Mouse (Mus musculus) liver, postnatal 0 days (tissue): ENCODE measurements around the gene Slc22a1. TPM values are rescaled to one million over a fixed set of nuclear protein-coding genes. Genes with fewer than 3 reads are reported as not detected.

Experiments used
- ATAC-seq: fragments of 200-750 bp; cut with Nextera tagmentation; 2 replicates; pipeline ENCODE4 v1.8.0; 2017; ENCODE audit warnings: mild to moderate bottlenecking, moderate library complexity
- DNase-seq: peaks from one replicate; pipeline ENCODE4 v3.0.0-alpha.2; 2016
- H3K27ac ChIP-seq: fragments of 300-500 bp; sonication (generic); 2 replicates; pipeline ENCODE4 v1.5.1; 2014; ENCODE audit warnings: antibody characterized with exemption, moderate library complexity, mild to moderate bottlenecking, low read depth
- H3K27me3 ChIP-seq: fragments of 300-500 bp; sonication (generic); 2 replicates; pipeline ENCODE4 v1.6.1; 2014; ENCODE audit warnings: low read length, control low read depth, mixed read lengths; ENCODE audit not compliant: insufficient read depth
- H3K36me3 ChIP-seq: fragments of 300-500 bp; sonication (generic); replicated peaks from 2 replicates; pipeline ENCODE4 v1.6.1; 2014; ENCODE audit warnings: mild to moderate bottlenecking, control low read depth, low read length, moderate library complexity, mixed read lengths; ENCODE audit not compliant: insufficient read depth
- H3K4me1 ChIP-seq: fragments of 300-500 bp; sonication (generic); 2 replicates; pipeline ENCODE4 v1.6.1; 2014; ENCODE audit warnings: antibody characterized with exemption, mild to moderate bottlenecking, control low read depth; ENCODE audit not compliant: insufficient read depth
- H3K4me2 ChIP-seq: fragments of 300-500 bp; sonication (generic); 2 replicates; pipeline ENCODE4 v1.6.1; 2014; ENCODE audit warnings: low read depth, mild to moderate bottlenecking, low read length, moderate library complexity, mixed read lengths
- H3K4me3 ChIP-seq: fragments of 300-500 bp; sonication (generic); 2 replicates; pipeline ENCODE4 v1.5.1; 2014; ENCODE audit warnings: low read depth, low read length
- H3K9ac ChIP-seq: fragments of 300-500 bp; sonication (generic); replicated peaks from 2 replicates; pipeline ENCODE4 v1.6.1; 2014; ENCODE audit warnings: mild to moderate bottlenecking, moderate library complexity
- H3K9me3 ChIP-seq: fragments of 300-500 bp; sonication (generic); 2 replicates; pipeline ENCODE4 v1.6.1; 2016; ENCODE audit warnings: mild to moderate bottlenecking, control low read depth, low read length, mixed read lengths
- CTCF ChIP-seq: sonication (generic); IDR thresholded peaks from 2 replicates; pipeline ENCODE4 v1.5.1; 2016; ENCODE audit warnings: antibody characterized with exemption, low read depth
- EP300 ChIP-seq: IDR thresholded peaks from 2 replicates; pipeline ENCODE4 v1.6.1; 2016; ENCODE audit warnings: antibody characterized with exemption, low read depth, mild to moderate bottlenecking
- WGBS: fragments of 180-500 bp; shearing (Covaris S2); extraction: QIAGEN DNeasy Blood & Tissue Kit; methylation state at CpG from one replicate; pipeline ENCODE4 v1.1.7; 2014; ENCODE audit not compliant: insufficient replicate concordance; 5-methylcytosine and 5-hydroxymethylcytosine counted together
- polyA plus RNA-seq: library from polyadenylated mRNA; unstranded; fragments of >200 nt; fragmentation: Nextera tagmentation; extraction: Ambion mirVana; gene quantifications from 2 replicates; pipeline ENCODE4 v1.2.1, GENCODE M21; 2015

Slc22a1 gene
- polyA plus RNA-seq, result 6.1 and 11.7 TPM in 2 replicates

DNA sequence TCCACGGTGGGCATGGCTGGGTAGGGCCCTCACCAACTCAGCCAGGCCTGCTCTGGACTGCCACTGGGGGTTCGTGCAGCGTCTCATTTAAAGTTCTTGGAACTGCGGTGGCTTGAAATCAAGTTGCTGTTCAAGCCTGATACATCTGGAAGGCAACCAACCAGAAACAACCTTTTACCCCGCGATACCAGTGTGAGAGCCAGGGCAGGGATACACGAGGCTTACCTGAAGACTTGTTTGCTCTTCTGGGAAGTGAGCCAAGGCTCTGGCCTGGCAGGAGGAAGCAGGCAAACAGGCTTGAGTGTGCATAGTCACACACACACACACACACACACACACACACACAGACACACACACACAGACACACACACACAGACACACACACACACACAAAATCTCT lies at the start of gene Slc22a1:
Gene Slc22a1, minus strand, starts transcription at position 184 of the 400 bp plus-strand sequence.
- peak; percentile 79 for ATAC-seq

DNA sequence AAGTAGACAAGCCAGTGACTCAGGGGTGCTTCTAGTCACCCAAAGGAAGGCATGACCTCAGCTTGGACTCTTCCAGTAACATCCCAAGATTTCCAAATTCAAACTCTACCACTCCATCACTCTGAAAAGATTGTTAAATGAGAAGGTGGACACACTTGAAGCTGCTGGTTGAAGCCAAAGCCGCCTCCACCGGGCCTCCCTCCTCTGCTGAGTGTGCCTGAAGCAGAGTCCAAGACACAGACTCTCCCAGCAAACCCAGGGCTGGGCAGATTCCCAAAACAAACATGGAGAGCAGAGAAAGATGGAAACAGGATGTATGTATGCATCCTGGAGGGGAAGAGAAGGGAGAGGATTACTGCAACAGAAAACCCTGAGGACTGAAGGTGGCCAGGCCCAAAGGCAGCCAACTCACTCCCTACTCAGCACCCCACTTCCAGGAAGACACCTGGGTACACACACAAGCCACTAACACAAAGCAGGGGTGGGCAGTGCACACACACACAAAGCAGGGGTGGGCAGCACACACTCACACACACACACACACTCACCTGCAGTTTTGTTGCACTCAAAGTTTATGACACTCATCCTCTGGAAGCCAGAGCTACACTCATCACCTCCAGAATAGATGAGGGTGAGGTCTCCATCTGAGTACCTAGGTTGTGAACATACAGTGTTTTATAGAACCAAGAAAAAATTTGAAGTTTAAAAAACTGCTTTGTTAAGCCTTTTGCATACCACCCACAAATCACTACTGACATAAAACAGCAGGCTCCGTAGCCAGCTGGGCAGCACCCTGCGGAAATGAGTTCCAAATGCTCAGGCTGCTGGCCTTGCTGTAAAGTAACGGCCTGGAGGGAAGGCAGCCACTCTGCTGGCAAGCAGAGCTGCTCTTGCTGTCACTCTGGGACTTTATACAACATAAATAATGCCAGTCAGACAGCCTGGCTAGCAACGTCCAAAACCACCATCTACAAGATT lies 49.4 kb upstream of the Slc22a1 start:
- ATAC-seq (no peak), DNase-seq (no peak)
- H3K27ac ChIP-seq, result no peak overlapping the region; the same call in 1 of the 2 replicates
- no peak overlapping the region for H3K4me2 ChIP-seq
- H3K4me3 ChIP-seq, result no peak overlapping the region
- no peak for TF ChIP-seq CTCF
- TF ChIP-seq EP300, result no peak
- no peaks in the 10 kb centered on the region for H3K27me3 ChIP-seq
- H3K36me3 ChIP-seq, result peaks cover 13% of the 10 kb centered on the region; the same call in 1 of the 2 replicates
- H3K9ac ChIP-seq, result 0 out of 2 replicates have a peak overlapping the region, but pooled peaks have one; percentile 16
- peaks cover 21% of the 10 kb centered on the region for H3K4me1 ChIP-seq
- WGBS, result 54% methylated on average over 6 of the region's 6 CpGs
- H3K9me3 ChIP-seq, result no peaks in the 10 kb centered on the region

More for the DNA sequence above, at the start of gene Slc22a1:
- no peak within 1 kb of the TSS for H3K9ac ChIP-seq
- no peak within 1 kb of the TSS for H3K27ac ChIP-seq
- no peak within 1 kb of the TSS for H3K4me2 ChIP-seq
- H3K4me1 ChIP-seq, result peaks cover 11% of the 10 kb centered on the region; the same call in 1 of the 2 replicates
- TF ChIP-seq EP300, result no peak
- TF ChIP-seq CTCF, result no peak
- H3K4me3 ChIP-seq, result no peak within 1 kb of the TSS
- peak; percentile 44 for DNase-seq
- H3K9me3 ChIP-seq, result 0 out of 2 replicates have a peak, but pooled peaks cover 6% of the 10 kb centered on the region
- WGBS, result 64% methylated on average over 7 of the region's 7 CpGs
- no peaks in the 10 kb centered on the region for H3K27me3 ChIP-seq
- no peaks in the 10 kb centered on the region for H3K36me3 ChIP-seq

DNA sequence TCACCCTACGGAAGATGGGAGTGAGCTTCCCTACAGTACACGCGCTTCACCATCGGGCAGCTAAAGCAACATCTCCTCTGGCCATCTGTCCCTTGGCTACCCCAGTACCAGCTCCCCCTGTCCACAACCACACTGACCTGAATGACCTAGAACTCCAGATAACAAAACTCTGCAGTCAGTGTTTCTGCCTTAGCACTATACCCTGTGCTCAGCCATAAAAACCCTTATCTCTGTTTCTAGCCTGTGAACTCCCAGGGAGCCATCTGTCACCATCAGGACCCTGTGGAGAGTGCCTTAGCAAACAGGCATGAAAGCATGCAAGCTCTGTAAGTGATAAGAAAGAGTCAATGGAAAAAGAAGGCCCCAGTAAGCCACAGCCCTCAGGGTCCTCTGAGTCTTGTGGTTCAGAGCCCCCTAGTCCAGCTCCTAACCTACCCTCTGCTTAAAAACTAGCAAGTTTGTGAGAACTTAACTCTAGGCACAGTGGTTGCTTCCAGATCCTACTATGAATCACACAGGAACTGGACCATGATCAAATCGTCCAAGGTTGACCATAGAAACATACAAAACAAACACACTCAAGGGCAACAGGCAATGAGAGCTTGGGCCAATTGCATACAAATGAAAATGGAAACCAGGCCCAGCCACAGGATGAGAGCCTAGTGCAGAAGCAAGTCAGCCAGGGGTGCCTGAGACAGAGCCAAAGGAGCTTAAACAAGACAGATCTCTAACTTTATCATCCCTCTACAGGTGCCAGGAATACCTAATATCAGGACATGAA lies 48.5 kb upstream of the Slc22a1 start:
- Histone ChIP-seq H3K36me3 (peaks cover 13% of the 10 kb centered on the region; the same call in 1 of the 2 replicates), H3K4me2 (no peak overlapping the region), H3K27me3 (no peaks in the 10 kb centered on the region), H3K4me3 (no peak overlapping the region), H3K27ac (peak overlapping the region; percentile 34; the same call in 1 of the 2 replicates), H3K4me1 (peaks cover 21% of the 10 kb centered on the region), H3K9me3 (no peaks in the 10 kb centered on the region), H3K9ac (0 out of 2 replicates have a peak overlapping the region, but pooled peaks have one; percentile 16)
- WGBS, result 53% methylated on average over 5 of the region's 5 CpGs
- ATAC-seq (peak; percentile 78), DNase-seq (no peak)
- TF ChIP-seq CTCF, result no peak
- TF ChIP-seq EP300, result peak; percentile 66; the same call in 1 of the 2 replicates

DNA sequence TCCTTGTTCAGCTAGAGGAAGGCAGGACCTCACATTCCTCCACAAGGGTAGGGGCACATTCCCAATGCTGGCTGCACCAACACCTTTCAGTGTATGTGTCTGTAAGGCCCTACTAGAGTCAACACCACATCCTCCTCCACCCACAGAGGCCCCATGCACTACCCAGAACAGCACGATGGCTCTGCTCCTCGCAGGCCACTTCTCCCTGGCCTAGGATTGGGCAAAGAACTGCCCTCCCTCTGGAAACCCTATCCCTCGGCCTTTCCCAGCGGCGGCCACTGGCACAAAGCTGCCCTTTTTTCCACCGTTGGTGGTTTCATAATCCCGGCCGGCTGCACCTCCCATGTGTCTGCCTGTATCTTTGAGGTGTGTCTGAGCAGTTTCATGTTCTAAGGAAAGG lies 47.0 kb upstream of the Slc22a1 start:
- H3K4me1 ChIP-seq, result peaks cover 21% of the 10 kb centered on the region
- no peak overlapping the region for H3K4me3 ChIP-seq
- no peak overlapping the region for H3K9ac ChIP-seq
- 56% methylated on average over 8 of the region's 8 CpGs for WGBS
- H3K36me3 ChIP-seq, result peaks cover 20% of the 10 kb centered on the region
- TF ChIP-seq CTCF (no peak), EP300 (no peak)
- no peaks in the 10 kb centered on the region for H3K9me3 ChIP-seq
- peak; percentile 44 for DNase-seq
- H3K4me2 ChIP-seq, result no peak overlapping the region
- H3K27ac ChIP-seq, result no peak overlapping the region
- H3K27me3 ChIP-seq, result no peaks in the 10 kb centered on the region
- ATAC-seq, result peak; percentile 73

DNA sequence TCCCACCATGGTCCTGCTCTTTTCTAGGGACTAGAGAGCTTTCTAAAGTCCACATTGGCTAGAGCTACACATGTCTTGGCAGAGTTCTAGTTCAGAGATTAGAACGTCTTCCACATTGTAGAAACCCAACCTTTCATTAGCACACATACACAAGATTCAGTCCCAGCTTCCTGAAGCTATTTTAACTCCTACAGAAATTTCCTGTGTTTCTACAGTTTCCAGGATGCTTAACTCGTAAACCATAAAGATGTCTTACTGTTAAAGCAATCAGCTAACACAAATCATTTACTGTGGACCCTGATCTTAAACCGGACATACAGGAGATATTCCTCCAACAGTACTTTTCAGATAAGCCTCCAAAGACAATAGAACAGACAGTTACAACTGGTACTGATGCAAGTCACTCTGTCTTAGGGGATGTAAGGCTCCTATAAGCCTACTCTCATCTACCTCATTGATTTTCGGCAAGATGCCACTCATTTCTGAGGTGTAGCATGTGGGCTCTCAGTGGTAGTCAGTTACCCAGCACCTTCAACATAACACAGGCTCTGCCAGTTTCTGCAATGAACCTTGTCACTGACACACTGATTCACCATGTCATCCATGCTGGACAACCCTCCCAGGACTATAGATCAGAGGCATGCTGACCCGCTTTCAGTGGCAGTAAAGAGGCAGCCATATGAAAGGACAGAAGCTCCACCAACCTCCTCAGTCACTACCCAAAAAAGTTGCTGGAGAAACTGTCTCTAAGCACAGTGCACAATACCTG lies 45.7 kb upstream of the Slc22a1 start:
- TF ChIP-seq CTCF, result no peak
- TF ChIP-seq EP300, result no peak
- ATAC-seq (no peak), DNase-seq (no peak)
- Histone ChIP-seq H3K4me1 (peaks cover 21% of the 10 kb centered on the region), H3K36me3 (peaks cover 25% of the 10 kb centered on the region), H3K9ac (no peak overlapping the region), H3K27me3 (no peaks in the 10 kb centered on the region), H3K4me3 (no peak overlapping the region), H3K27ac (no peak overlapping the region), H3K9me3 (no peaks in the 10 kb centered on the region), H3K4me2 (no peak overlapping the region)
- 62% methylated on average over 5 of the region's 5 CpGs for WGBS
